Mouse (Mus musculus) olfactory bulb, adult 2 months (tissue): ENCODE data around the gene 3110082I17Rik.

Experiments used
- CTCF ChIP-seq: fragments of 200-500 bp; IDR thresholded peaks from 2 replicates; pipeline ENCODE4 v1.5.1; 2012; ENCODE audit warnings: low read depth, mild to moderate bottlenecking, low read length, moderate library complexity; ENCODE audit not compliant: insufficient read depth
- POLR2A ChIP-seq: fragments of 200-500 bp; IDR thresholded peaks from 2 replicates; pipeline ENCODE4 v1.6.1; 2012; ENCODE audit warnings: mild to moderate bottlenecking, low read depth, low read length, moderate library complexity; ENCODE audit not compliant: insufficient read depth

GRCm38 (mm10) chr5:139404801-139405401 is 55.4 kb downstream of the 3110082I17Rik start, which contains the start of gene C130050O18Rik:
- TF ChIP-seq CTCF: no peak
- no peak for TF ChIP-seq POLR2A
